Mouse (Mus musculus) spleen, adult 2 months (tissue): Measurements from ENCODE around the gene Tm4sf1.

Experiments
- CTCF ChIP-seq: fragments of 200-500 bp; IDR thresholded peaks from 2 replicates; pipeline ENCODE4 v1.5.1; 2011; ENCODE audit warnings: mild to moderate bottlenecking, inconsistent platforms; ENCODE audit not compliant: insufficient read depth, insufficient read length, insufficient replicate concordance; ENCODE audit errors: extremely low read depth
- POLR2A ChIP-seq: fragments of 200-500 bp; IDR thresholded peaks from 2 replicates; pipeline ENCODE4 v1.6.1; 2011; ENCODE audit warnings: low read depth, low read length, inconsistent platforms

- TF ChIP-seq POLR2A, result no peak
- TF ChIP-seq CTCF, result no peak
These were observed 3.8 kb downstream of the Tm4sf1 start for GRCm38 (mm10) chr3:57297991-57298390.
